Mouse (Mus musculus): Measurements from ENCODE around the gene Ttc39b. TPM values are rescaled to one million over a fixed set of nuclear protein-coding genes. Genes with fewer than 3 reads are reported as not detected.

The Ttc39b gene
- polyA plus RNA-seq, 1 experiment from 2014 or later, result 5.6 TPM

DNA sequence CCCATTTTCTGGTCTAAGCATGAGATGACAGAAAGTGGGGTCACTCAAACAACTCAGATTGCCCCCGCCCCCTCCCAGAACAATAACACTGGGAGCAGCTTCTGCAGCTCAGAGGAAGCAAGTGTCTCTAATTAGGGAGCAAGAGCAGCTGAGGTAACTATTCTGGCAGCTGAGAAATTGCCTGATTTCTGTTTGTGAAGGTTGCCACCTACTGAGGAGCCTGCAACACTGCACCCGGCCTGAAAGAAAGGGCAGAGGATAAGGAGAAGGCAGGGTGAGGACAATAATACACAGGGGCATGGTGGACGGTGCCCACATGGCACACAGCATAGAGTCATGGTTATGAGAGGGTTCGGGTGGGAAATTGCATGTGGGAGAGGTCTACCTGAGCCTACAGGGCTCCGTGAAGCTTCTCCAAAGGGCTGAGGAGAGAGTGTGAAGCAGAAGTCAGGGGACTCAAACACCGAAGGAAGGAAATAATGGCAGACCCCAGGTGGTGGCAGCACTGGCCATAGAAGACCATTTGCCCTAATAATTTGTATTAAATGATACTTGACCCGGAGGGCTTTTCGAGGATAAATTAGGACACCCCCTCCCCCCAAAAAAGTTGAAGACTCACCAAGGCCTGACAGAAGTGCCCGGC, 140.6 kb downstream of the Ttc39b start:
- ATAC-seq (replicated peaks), result peak; percentile 93
- no peak overlapping the region for H3K4me2 ChIP-seq
- H3K4me3 ChIP-seq, result no peak overlapping the region
- peaks cover 5% of the 10 kb centered on the region for H3K4me1 ChIP-seq
- H3K36me3 ChIP-seq (replicated peaks), result no peaks in the 10 kb centered on the region
- no peak overlapping the region for H3K27ac ChIP-seq
- 37% methylated on average over 9 of the region's 9 CpGs for WGBS
- no peaks in the 10 kb centered on the region for H3K27me3 ChIP-seq (replicated peaks)
- H3K9ac ChIP-seq, result no peak overlapping the region
- no peaks in the 10 kb centered on the region for H3K9me3 ChIP-seq

DNA sequence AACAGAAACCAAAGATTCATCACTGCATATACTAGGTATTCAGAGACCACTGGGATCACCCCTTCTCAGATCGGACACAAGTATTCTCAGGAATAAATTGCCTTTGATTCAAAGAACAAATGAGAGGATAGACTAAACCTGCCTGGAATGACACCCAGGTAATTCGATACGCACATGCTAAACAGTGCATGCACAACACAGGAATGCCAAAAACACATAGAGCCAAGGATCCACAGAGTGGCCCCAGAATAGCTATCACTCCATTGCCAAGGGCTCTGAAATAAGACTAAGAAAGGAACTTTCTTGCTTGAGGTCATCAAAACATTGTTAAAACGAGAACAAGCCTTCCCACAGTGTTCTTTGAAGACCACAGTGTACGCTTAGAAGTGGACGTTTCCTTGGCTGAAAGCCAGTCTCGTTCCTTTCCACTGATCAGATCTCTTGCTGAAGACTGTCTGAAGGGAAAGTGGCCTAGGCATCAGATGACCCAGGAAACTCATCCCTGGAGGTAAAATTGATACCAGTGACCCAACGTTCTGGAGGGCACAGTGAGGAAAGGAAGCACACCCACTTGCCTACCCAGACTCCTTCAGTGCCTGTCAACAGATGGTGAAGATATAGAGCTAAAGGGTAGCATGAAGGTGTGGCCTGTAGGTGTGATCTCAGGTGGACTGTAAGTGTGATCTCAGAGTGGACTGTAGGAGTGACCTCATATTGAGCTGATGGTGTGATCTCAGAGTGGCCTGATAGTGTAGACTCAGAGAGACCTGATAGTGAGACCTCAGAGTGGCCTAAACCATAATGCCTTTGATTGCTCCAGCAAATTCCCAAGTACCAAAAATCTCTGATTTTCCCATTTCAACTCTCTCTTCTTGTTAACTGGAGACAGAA, 141.6 kb downstream of the Ttc39b start:
- WGBS, result 74% methylated on average over 8 of the region's 8 CpGs
- Histone ChIP-seq H3K9ac (no peak overlapping the region), H3K4me2 (no peak overlapping the region), H3K4me3 (no peak overlapping the region), H3K9me3 (no peaks in the 10 kb centered on the region), H3K36me3 (replicated peaks) (no peaks in the 10 kb centered on the region), H3K27me3 (replicated peaks) (no peaks in the 10 kb centered on the region), H3K27ac (no peak overlapping the region), H3K4me1 (peaks cover 5% of the 10 kb centered on the region)
- peak; percentile 55; the same call in 1 of the 2 replicates for ATAC-seq (replicated peaks)

DNA sequence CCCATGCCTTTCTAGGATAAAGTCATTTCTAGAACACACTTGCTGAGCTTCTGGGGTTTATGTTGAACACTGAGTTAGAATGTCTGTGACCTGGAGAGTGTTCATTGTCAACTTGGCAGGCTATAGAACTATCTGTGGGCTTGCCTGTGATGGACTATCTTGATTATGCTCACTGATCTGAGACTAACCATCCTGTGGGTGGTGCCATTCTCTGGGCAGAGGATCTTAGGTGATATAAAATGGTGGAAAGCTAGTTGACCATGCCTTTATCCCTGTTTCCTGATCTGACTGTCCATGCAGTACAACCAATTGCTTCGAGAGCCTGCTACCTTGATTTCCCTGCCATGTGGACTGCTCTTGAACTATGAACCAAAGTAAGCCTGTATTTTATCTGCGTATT, 146.6 kb downstream of the Ttc39b start:
- 92% methylated on average over 2 of the region's 2 CpGs for WGBS
- no peak for ATAC-seq (replicated peaks)
- no peaks in the 10 kb centered on the region for H3K27me3 ChIP-seq (replicated peaks)

DNA sequence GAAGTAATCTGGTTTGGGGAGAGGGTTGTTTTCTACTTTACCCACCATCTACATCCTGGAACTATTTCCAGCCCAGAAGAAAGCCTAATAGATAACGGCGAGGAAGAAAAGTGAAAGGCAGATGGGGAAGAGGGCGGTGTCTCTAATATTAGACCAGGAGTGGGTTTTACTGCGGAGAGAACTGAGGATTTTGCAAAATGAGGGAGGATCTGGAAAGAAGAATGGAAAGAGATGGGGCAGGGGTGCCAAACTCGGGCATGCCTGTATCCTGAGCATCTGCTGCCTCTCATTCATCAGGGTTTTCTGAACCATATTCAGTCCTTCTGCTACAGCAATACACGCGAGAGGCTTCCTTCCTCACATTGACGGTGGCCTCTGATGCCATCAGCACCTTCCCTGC, 149.1 kb downstream of the Ttc39b start:
- ATAC-seq (replicated peaks), result no peak
- Histone ChIP-seq H3K4me3 (no peak overlapping the region), H3K27ac (no peak overlapping the region)

More for the DNA sequence above, 146.6 kb downstream of the Ttc39b start:
- Histone ChIP-seq H3K4me2 (no peak overlapping the region), H3K4me1 (no peaks in the 10 kb centered on the region), H3K36me3 (replicated peaks) (no peaks in the 10 kb centered on the region), H3K27ac (no peak overlapping the region), H3K9me3 (no peaks in the 10 kb centered on the region), H3K9ac (no peak overlapping the region), H3K4me3 (no peak overlapping the region)

DNA sequence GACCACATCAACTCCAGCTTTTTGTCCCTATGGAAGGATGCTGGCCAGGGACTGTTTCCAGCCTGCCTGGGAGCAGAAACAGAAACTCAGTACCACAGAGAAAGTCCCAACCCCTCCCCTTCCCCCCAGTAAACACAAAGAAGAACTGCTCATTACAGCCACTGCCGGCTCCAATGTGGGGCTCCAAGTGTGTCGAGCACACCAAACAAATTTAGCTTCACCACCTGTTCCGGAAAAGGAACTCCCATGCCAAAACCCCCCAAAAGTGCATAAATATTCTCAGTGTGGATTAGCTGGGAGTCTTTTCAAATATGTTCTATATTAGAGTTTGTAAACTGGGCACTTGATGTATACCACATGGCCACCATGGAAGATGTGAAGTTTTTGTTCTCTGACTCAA, 151.8 kb downstream of the Ttc39b start:
- no peaks in the 10 kb centered on the region for H3K36me3 ChIP-seq (replicated peaks)
- WGBS, result 64% methylated on average over 3 of the region's 3 CpGs

More for the DNA sequence above, 149.1 kb downstream of the Ttc39b start:
- no peaks in the 10 kb centered on the region for H3K27me3 ChIP-seq (replicated peaks)
- no peak overlapping the region for H3K9ac ChIP-seq
- H3K4me1 ChIP-seq, result no peaks in the 10 kb centered on the region
- H3K9me3 ChIP-seq, result no peaks in the 10 kb centered on the region
- no peaks in the 10 kb centered on the region for H3K36me3 ChIP-seq (replicated peaks)
- 79% methylated on average over 8 of the region's 8 CpGs for WGBS
- H3K4me2 ChIP-seq, result no peak overlapping the region

DNA sequence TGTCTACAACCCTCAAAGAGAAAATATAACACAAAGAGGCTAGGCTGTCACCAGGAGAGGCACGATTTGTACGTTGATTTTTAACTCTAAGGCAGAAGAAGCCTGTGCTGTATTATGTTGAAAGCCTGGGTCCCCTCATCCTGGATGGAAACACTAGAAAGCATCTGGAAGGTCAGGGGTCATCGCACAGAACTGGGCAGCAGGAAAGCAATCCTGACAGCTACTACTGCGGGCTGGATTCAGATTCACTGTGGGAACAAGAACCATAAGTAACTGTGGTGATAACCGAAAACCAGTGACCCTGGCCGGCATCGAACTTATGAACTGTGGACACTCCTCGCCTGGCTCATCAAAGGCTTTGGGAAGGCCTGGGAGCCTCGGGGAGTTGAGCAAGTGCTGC, 153.3 kb downstream of the Ttc39b start:
- ATAC-seq (replicated peaks), result no peak
- no peak overlapping the region for H3K27ac ChIP-seq
- no peaks in the 10 kb centered on the region for H3K4me1 ChIP-seq
- no peaks in the 10 kb centered on the region for H3K27me3 ChIP-seq (replicated peaks)
- no peaks in the 10 kb centered on the region for H3K9me3 ChIP-seq
- 53% methylated on average over 9 of the region's 9 CpGs for WGBS
- H3K4me2 ChIP-seq, result no peak overlapping the region
- no peak overlapping the region for H3K4me3 ChIP-seq
- H3K36me3 ChIP-seq (replicated peaks), result no peaks in the 10 kb centered on the region
- H3K9ac ChIP-seq, result no peak overlapping the region

More for the DNA sequence above, 151.8 kb downstream of the Ttc39b start:
- ATAC-seq (replicated peaks), result no peak
- H3K4me1 ChIP-seq, result no peaks in the 10 kb centered on the region
- H3K27ac ChIP-seq, result no peak overlapping the region
- no peak overlapping the region for H3K4me3 ChIP-seq
- H3K9me3 ChIP-seq, result no peaks in the 10 kb centered on the region
- no peaks in the 10 kb centered on the region for H3K27me3 ChIP-seq (replicated peaks)
- no peak overlapping the region for H3K9ac ChIP-seq
- H3K4me2 ChIP-seq, result no peak overlapping the region

Other genes starting within 250 kb of the Ttc39b start
- 75.1 and 75.3 TPM in 2 replicates for gene Snapc3, start 93.5 kb upstream of the Ttc39b start, polyA plus RNA-seq (2015; fragmentation: Nextera tagmentation; extraction: Ambion mirVana)
- gene Psip1, start 162.2 kb upstream of the Ttc39b start, polyA plus RNA-seq (2015; fragmentation: Nextera tagmentation; extraction: Ambion mirVana), result 253 and 273 TPM in 2 replicates
- gene Ccdc171, start 201.3 kb upstream of the Ttc39b start, polyA plus RNA-seq (2015; fragmentation: Nextera tagmentation; extraction: Ambion mirVana), result 3.9 and 4.2 TPM in 2 replicates

All from midbrain, embryonic 15.5 days (tissue).